Mouse (Mus musculus): ENCODE measurements around the gene Mpi.

Gene Mpi

GRCm38 (mm10) chr9:57552139-57552887 is at the start of gene Mpi:
Gene Mpi (minus strand): TSS chr9:57552763.
- no peak for DNase-seq (ENCODE audit: low spot score)

- DNase-seq (ENCODE audit: low spot score) = no peak
These were observed 49.5 kb upstream of the Mpi start for GRCm38 (mm10) chr9:57602098-57602497.

- DNase-seq (ENCODE audit: low spot score) = no peak
These were observed 48.8 kb upstream of the Mpi start for GRCm38 (mm10) chr9:57601353-57601706.

- no peak for DNase-seq (ENCODE audit: low spot score)
These were observed 48.2 kb upstream of the Mpi start for GRCm38 (mm10) chr9:57600620-57601352.

GRCm38 (mm10) chr9:57598851-57599563 is 46.4 kb upstream of the Mpi start:
- no peak for DNase-seq (ENCODE audit: low spot score)

GRCm38 (mm10) chr9:57597929-57598382 is 45.4 kb upstream of the Mpi start:
- DNase-seq (ENCODE audit: low spot score) = no peak

GRCm38 (mm10) chr9:57597265-57597664 is 44.7 kb upstream of the Mpi start:
- DNase-seq (ENCODE audit: low spot score) = no peak

- DNase-seq (ENCODE audit: low spot score) = no peak
These were observed 41.6 kb upstream of the Mpi start for GRCm38 (mm10) chr9:57594174-57594509.

- no peak for DNase-seq (ENCODE audit: low spot score)
These were observed 41.1 kb upstream of the Mpi start for GRCm38 (mm10) chr9:57593454-57594173.

- DNase-seq (ENCODE audit: low spot score) = no peak
These were observed 38.2 kb upstream of the Mpi start for GRCm38 (mm10) chr9:57590726-57591125.

- DNase-seq (ENCODE audit: low spot score) = peak; percentile 74
These were observed 36.9 kb upstream of the Mpi start, which contains the start of gene Ulk3 for GRCm38 (mm10) chr9:57589224-57590126. Gene Ulk3 (plus strand): TSS chr9:57589452.

GRCm38 (mm10) chr9:57584991-57585390 is 32.4 kb upstream of the Mpi start:
- DNase-seq (ENCODE audit: low spot score) = no peak

- no peak for DNase-seq (ENCODE audit: low spot score)
These were observed 24.7 kb upstream of the Mpi start for GRCm38 (mm10) chr9:57577144-57577849.

- DNase-seq (ENCODE audit: low spot score) = no peak
These were observed 23.0 kb upstream of the Mpi start for GRCm38 (mm10) chr9:57575577-57575976.

- no peak for DNase-seq (ENCODE audit: low spot score)
These were observed 21.8 kb upstream of the Mpi start for GRCm38 (mm10) chr9:57574397-57574796.

- no peak for DNase-seq (ENCODE audit: low spot score)
These were observed 15.9 kb upstream of the Mpi start for GRCm38 (mm10) chr9:57568500-57568899.

- no peak for DNase-seq (ENCODE audit: low spot score)
These were observed 14.3 kb upstream of the Mpi start for GRCm38 (mm10) chr9:57566846-57567245.

- no peak for DNase-seq (ENCODE audit: low spot score)
These were observed 13.2 kb upstream of the Mpi start for GRCm38 (mm10) chr9:57565741-57566221.

- no peak for DNase-seq (ENCODE audit: low spot score)
These were observed 12.0 kb upstream of the Mpi start for GRCm38 (mm10) chr9:57564609-57565008.

GRCm38 (mm10) chr9:57562896-57563372 is 10.4 kb upstream of the Mpi start:
- DNase-seq (ENCODE audit: low spot score) = no peak

All from spleen, adult 12 weeks (tissue).